Mouse (Mus musculus) testis, adult 2 months (tissue): ENCODE measurements around the gene Bfsp1.

ENCODE experiments used
- CTCF ChIP-seq: fragments of 200-500 bp; IDR thresholded peaks from 2 replicates; pipeline ENCODE4 v1.5.1; 2012; ENCODE audit warnings: low read depth, mild to moderate bottlenecking, inconsistent platforms, low read length, moderate library complexity; ENCODE audit not compliant: control insufficient read depth, insufficient read depth, insufficient replicate concordance
- POLR2A ChIP-seq: fragments of 200-500 bp; IDR thresholded peaks from 2 replicates; pipeline ENCODE4 v1.6.1; 2012; ENCODE audit warnings: low read depth, mild to moderate bottlenecking, inconsistent platforms, low read length, moderate library complexity; ENCODE audit not compliant: control insufficient read depth

GRCm38 (mm10) chr2:143909230-143909629 lies 46.3 kb upstream of the Bfsp1 start:
- no peak for TF ChIP-seq CTCF
- TF ChIP-seq POLR2A: no peak
